Mouse (Mus musculus) activated CD4-positive, CD25-positive, alpha-beta regulatory T cell, adult 4 months (primary cell): ENCODE results near the gene Csrp3. TPM values are rescaled to one million over a fixed set of nuclear protein-coding genes. Genes with fewer than 3 reads are reported as not detected.

Experiments
- ATAC-seq: one replicate; pipeline ENCODE4 v1.8.0; 2017
- polyA plus RNA-seq, 2 experiments: library from polyadenylated mRNA; unstranded; fragments of 100-300 nt; shearing (Covaris generic); gene quantifications; one replicate each; pipeline ENCODE4 v1.2.1; 2017

Csrp3 gene
- polyA plus RNA-seq, 2 experiments from 2014 or later: not detected

GRCm38 (mm10) chr7:48864671-48865458, 17.0 kb upstream of the Csrp3 start:
- no peak for ATAC-seq

DNA sequence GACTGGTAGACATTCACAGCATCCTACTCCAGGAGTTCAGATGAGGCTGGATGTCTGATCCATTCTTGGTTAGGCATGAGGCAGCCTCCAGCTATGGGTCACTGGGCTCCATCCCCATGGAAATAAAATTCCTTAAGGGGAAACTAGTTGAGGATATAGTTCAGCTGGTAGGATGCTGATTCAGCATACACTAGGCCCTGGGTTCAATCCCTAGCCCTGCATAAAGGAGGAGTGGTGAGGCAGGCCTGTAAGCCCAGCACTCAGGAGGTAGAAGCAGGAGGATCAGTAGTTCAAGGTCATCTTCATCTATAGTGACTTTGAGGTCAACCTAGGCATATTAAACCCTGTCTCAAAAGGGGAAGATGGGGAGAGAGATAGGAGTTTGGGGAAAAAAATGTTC, 16.4 kb upstream of the Csrp3 start:
- ATAC-seq: no peak

- ATAC-seq: no peak
Observed at GRCm38 (mm10) chr7:48861796-48862195, 14.0 kb upstream of the Csrp3 start.

DNA sequence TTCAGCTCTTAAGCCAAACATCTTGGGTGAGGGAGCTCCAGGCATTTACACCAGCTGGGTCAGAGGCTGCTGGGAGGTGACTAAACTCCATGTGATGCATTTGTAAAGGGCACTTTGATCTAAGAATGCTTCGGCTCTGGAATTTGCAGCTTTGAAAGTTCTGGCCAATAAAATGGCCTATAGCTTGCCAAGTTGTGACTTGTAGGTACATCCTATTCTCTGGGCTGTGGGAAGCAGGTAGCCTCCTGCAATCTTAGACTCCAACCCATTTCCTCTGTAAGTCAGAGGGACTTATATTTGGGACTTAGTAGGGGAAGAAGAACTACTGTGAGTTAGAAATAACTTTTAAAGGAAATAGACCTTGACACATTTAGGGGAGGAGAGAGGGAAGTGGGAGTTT, 13.1 kb upstream of the Csrp3 start:
- ATAC-seq: no peak

GRCm38 (mm10) chr7:48859362-48859761, 11.5 kb upstream of the Csrp3 start:
- no peak for ATAC-seq

- ATAC-seq: no peak
Observed at GRCm38 (mm10) chr7:48858257-48858656, 10.4 kb upstream of the Csrp3 start.

DNA sequence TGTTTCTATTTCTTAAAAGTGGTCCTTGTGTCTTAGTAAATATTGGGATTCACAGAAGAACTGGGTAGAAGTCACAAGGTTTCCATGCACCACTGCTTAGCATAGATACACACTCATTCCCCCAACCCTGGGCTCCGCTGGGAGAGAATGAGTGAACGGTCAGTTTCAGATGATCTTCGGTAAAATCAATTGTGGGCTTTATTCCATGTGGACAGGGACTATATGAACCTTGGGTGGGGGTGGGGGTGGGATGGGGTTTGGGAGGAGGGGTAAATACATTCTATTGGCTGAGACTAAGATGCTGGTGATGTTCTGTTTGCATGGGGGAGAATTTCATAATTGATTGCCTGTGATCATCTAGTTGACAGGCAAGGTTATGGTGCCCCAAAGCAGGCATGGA, 7.6 kb upstream of the Csrp3 start:
- no peak for ATAC-seq

GRCm38 (mm10) chr7:48853496-48853895, 5.7 kb upstream of the Csrp3 start:
- ATAC-seq: no peak

DNA sequence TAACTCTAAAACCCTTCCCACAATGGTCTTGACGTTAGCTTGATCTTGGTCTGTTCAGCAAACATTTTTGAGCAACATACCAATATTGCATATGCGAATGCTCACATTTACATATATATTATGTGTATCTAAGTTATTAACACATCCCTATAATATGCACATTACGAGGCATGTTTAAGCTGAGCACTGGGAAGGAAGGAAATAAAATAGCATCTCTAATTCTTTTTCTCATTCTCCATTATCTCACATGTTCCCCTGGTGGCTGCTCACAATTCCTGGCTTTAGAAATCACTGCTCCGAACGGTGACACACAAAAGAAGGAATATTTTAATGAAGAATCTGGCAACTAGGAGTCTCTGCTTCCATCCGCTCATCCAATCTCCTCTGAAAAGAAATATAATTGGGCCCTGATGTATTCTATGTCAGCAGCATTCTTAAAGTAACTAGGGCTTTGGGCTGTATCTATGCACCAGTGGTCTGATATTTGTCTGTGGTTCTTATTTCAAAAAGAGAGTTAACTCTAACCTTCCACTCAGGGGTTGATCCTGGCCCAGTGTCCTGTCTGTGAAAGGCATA, 3.8 kb upstream of the Csrp3 start:
- ATAC-seq: no peak

DNA sequence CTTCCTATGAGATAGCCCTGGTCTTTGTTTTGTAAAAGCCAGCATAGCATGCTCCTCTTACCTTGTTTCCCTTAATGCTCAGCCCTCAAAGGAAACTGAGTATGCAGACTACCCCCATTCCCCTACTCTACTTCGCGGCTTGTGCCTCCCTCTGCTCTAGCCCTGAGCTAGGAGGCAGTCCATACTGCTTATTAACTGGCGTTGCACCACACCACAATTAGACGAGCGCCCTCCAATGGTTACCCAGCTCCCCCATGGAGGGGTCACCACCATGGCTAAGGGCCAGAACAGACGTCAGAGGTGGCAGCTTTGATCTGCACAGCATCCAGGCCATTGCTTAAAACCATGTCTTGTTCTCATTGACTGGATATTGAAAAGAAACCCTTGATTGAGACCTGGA, 1.1 kb downstream of the Csrp3 start:
- ATAC-seq: no peak

GRCm38 (mm10) chr7:48845213-48845973, 2.4 kb downstream of the Csrp3 start:
- ATAC-seq: no peak

DNA sequence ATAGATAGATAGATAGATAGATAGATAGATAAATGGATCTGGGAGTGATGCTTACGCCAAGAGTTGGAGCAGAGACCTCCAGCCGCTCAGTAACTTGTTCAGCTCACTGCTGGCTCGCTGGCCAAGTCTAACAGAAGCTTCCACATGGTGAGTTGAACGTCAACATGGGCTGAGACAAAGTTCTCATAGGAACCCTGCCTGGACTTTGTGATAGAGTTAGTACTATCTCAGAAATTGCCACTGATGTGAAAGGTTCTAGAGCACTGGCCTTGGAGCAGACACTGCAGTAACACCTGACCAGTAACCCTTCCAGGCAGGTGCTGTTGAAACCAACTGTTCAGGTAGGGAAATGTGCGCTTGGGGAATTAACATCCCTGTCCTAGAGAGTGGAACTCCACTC, 4.3 kb downstream of the Csrp3 start:
- ATAC-seq: no peak

DNA sequence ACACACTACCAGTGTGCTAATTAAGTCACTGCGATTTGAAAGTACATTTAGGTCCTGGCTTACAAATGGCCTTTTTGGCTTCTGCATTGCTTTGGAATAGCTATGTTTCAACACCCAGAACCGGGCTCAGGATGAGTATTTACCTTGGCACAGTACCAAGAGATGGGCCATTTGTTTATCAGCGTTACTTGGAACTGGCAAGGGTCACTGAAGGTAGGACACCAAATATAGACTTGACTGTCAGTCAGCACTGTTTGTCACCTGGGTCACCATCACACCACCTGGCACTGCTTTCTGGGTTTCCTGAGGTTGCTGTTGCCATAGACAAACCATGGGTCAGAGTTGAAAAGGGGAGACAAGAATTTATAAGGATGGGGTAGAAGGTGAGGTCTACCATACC, 5.5 kb downstream of the Csrp3 start:
- no peak for ATAC-seq

GRCm38 (mm10) chr7:48841538-48841937, 6.3 kb downstream of the Csrp3 start:
- ATAC-seq: no peak

- ATAC-seq: no peak
Observed at GRCm38 (mm10) chr7:48840545-48840944, 7.3 kb downstream of the Csrp3 start.

- no peak for ATAC-seq
Observed at GRCm38 (mm10) chr7:48838434-48838833, 9.4 kb downstream of the Csrp3 start.

- ATAC-seq: no peak
Observed at GRCm38 (mm10) chr7:48836949-48837348, 10.9 kb downstream of the Csrp3 start.

GRCm38 (mm10) chr7:48834989-48835626, 12.7 kb downstream of the Csrp3 start:
- no peak for ATAC-seq

- ATAC-seq: no peak
Observed at GRCm38 (mm10) chr7:48834371-48834970, 13.4 kb downstream of the Csrp3 start.

DNA sequence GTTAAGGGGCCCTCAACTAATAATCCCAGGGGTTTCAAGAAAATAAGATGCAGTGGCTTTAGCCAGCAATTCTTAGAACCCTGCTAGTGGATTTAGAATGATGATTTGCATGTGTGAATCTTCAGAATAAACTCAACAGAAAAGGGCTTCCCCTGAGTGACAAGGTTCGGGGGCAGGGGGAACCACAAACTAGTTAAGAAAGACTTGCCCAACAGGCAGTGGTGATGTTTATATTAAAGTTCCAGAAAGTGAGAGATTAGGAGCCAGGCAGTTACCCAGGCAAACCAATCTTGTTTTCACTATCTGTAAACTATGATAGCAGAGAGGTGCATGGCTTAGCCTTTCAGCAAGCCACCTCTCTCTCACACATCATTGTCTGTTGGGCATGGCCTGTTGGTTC, 15.1 kb downstream of the Csrp3 start:
- ATAC-seq: no peak

GRCm38 (mm10) chr7:48830395-48830794, 17.4 kb downstream of the Csrp3 start:
- ATAC-seq: no peak

- ATAC-seq: no peak
Observed at GRCm38 (mm10) chr7:48829177-48829910, 18.5 kb downstream of the Csrp3 start.
